Mouse (Mus musculus) limb, embryonic 14.5 days (tissue): Measurements from ENCODE around the gene Gli1. TPM values are rescaled to one million over a fixed set of nuclear protein-coding genes. Genes with fewer than 3 reads are reported as not detected.

Experiments used
- ATAC-seq: fragments of 200-750 bp; cut with Nextera tagmentation; 2 replicates; pipeline ENCODE4 v1.8.0; 2017; ENCODE audit warnings: low read depth, moderate number of reproducible peaks, moderate TSS enrichment; ENCODE audit not compliant: low FRiP score
- DNase-seq: peaks from one replicate; pipeline ENCODE4 v3.0.0-alpha.2; 2015; ENCODE audit warnings: low spot score
- H3K27ac ChIP-seq: fragments of 300-500 bp; sonication (generic); replicated peaks from 2 replicates; pipeline ENCODE4 v1.5.1; 2014; ENCODE audit warnings: low read depth, mild to moderate bottlenecking, low read length, moderate library complexity, mixed read lengths
- H3K27me3 ChIP-seq: fragments of 300-500 bp; sonication (generic); 2 replicates; pipeline ENCODE4 v1.6.1; 2014; ENCODE audit warnings: low read length, mixed read lengths; ENCODE audit not compliant: control insufficient read depth, insufficient read depth
- H3K36me3 ChIP-seq: fragments of 300-500 bp; sonication (generic); 2 replicates; pipeline ENCODE4 v1.6.1; 2014; ENCODE audit warnings: mild to moderate bottlenecking, low read length, moderate library complexity, mixed read lengths; ENCODE audit not compliant: control insufficient read depth, insufficient read depth
- H3K4me1 ChIP-seq: fragments of 300-500 bp; sonication (generic); 2 replicates; pipeline ENCODE4 v1.6.1; 2014; ENCODE audit warnings: antibody characterized with exemption, low read length, mixed read lengths; ENCODE audit not compliant: control insufficient read depth, insufficient read depth
- H3K4me2 ChIP-seq: fragments of 300-500 bp; sonication (generic); replicated peaks from 2 replicates; pipeline ENCODE4 v1.6.1; 2014; ENCODE audit warnings: low read depth, mild to moderate bottlenecking, low read length, moderate library complexity; ENCODE audit not compliant: severe bottlenecking
- H3K4me3 ChIP-seq: fragments of 300-500 bp; sonication (generic); replicated peaks from 2 replicates; pipeline ENCODE4 v1.5.1; 2014; ENCODE audit warnings: low read length
- H3K9ac ChIP-seq: fragments of 300-500 bp; sonication (generic); 2 replicates; pipeline ENCODE4 v1.6.1; 2014; ENCODE audit warnings: mild to moderate bottlenecking, low read depth, low read length, moderate library complexity; ENCODE audit not compliant: severe bottlenecking
- H3K9me3 ChIP-seq: fragments of 300-500 bp; sonication (generic); 2 replicates; pipeline ENCODE4 v1.6.1; 2016; ENCODE audit warnings: low read length; ENCODE audit not compliant: control insufficient read depth
- POLR2A ChIP-seq: fragments of 200-500 bp; IDR thresholded peaks from 2 replicates; pipeline ENCODE4 v1.8.0; 2012; ENCODE audit warnings: inconsistent platforms, mild to moderate bottlenecking, moderate library complexity, borderline replicate concordance; ENCODE audit not compliant: insufficient read depth, insufficient read length; ENCODE audit errors: extremely low read depth
- WGBS: fragments of 180-500 bp; shearing (Covaris S2); extraction: QIAGEN DNeasy Blood & Tissue Kit; methylation state at CpG from one replicate; pipeline ENCODE4 v1.1.7; 2014; 5-methylcytosine and 5-hydroxymethylcytosine counted together
- polyA plus RNA-seq, 2 experiments: library from polyadenylated mRNA; depleted of rRNA in 1 of 2; stranded (reverse) in 1 of 2; unstranded in 1 of 2; fragments of >200 nt; fragmentation: Nextera tagmentation in 1 of 2; extraction: Ambion mirVana in 1 of 2; gene quantifications; 2 replicates each; pipeline versions ENCODE4 v1.2.1 to v1.2.3; 2012 to 2014

The Gli1 gene
- polyA plus RNA-seq, 2 experiments = 16.4 to 118 TPM

GRCm38 (mm10) chr10:127286194-127286593, 55.6 kb downstream of the Gli1 start:
- Histone ChIP-seq H3K9me3 (no peaks in the 10 kb centered on the region), H3K4me1 (peaks cover 21% of the 10 kb centered on the region), H3K9ac (0 out of 2 replicates have a peak overlapping the region, but pooled peaks have one; percentile 28), H3K4me3 (no peak overlapping the region), H3K27ac (no peak overlapping the region), H3K4me2 (0 out of 2 replicates have a peak overlapping the region, but pooled peaks have one; percentile 6), H3K27me3 (no peaks in the 10 kb centered on the region), H3K36me3 (peaks cover 62% of the 10 kb centered on the region)
- ATAC-seq = no peak
- DNase-seq = no peak
- WGBS = 76% methylated on average over 7 of the region's 7 CpGs
- TF ChIP-seq POLR2A = no peak

GRCm38 (mm10) chr10:127285644-127286043, 56.1 kb downstream of the Gli1 start:
- Histone ChIP-seq H3K36me3 (peaks cover 67% of the 10 kb centered on the region), H3K9ac (0 out of 2 replicates have a peak overlapping the region, but pooled peaks have one; percentile 28), H3K4me3 (no peak overlapping the region), H3K27me3 (no peaks in the 10 kb centered on the region), H3K4me1 (peaks cover 21% of the 10 kb centered on the region), H3K9me3 (no peaks in the 10 kb centered on the region), H3K27ac (no peak overlapping the region), H3K4me2 (no peak overlapping the region)
- no peak for TF ChIP-seq POLR2A
- ATAC-seq = no peak
- no peak for DNase-seq
- WGBS = 85% methylated on average over 11 of the region's 13 CpGs

GRCm38 (mm10) chr10:127284724-127285500, 56.9 kb downstream of the Gli1 start:
- no peak for TF ChIP-seq POLR2A
- H3K27ac ChIP-seq = no peak overlapping the region
- no peak overlapping the region for H3K4me2 ChIP-seq
- no peaks in the 10 kb centered on the region for H3K27me3 ChIP-seq
- no peak overlapping the region for H3K4me3 ChIP-seq
- peak overlapping the region; percentile 28 for H3K9ac ChIP-seq
- ATAC-seq = no peak
- peaks cover 75% of the 10 kb centered on the region for H3K36me3 ChIP-seq
- DNase-seq = no peak
- no peaks in the 10 kb centered on the region for H3K9me3 ChIP-seq
- H3K4me1 ChIP-seq = peaks cover 19% of the 10 kb centered on the region
- 76% methylated on average over 11 of the region's 11 CpGs for WGBS

- H3K9me3 ChIP-seq = no peaks in the 10 kb centered on the region
- H3K27ac ChIP-seq = no peak overlapping the region
- WGBS = 90% methylated on average over 7 of the region's 7 CpGs
- H3K4me2 ChIP-seq = no peak overlapping the region
- peaks cover 81% of the 10 kb centered on the region for H3K36me3 ChIP-seq
- H3K27me3 ChIP-seq = no peaks in the 10 kb centered on the region
- no peak overlapping the region for H3K9ac ChIP-seq
- ATAC-seq (no peak), DNase-seq (no peak)
- no peak for TF ChIP-seq POLR2A
- no peak overlapping the region for H3K4me3 ChIP-seq
- H3K4me1 ChIP-seq = peaks cover 13% of the 10 kb centered on the region
Measured at GRCm38 (mm10) chr10:127284105-127284622, 57.6 kb downstream of the Gli1 start.

- 86% methylated on average over 13 of the region's 13 CpGs for WGBS
- H3K36me3 ChIP-seq = peaks cover 95% of the 10 kb centered on the region
- no peak overlapping the region for H3K4me2 ChIP-seq
- no peak overlapping the region for H3K9ac ChIP-seq
- no peak for TF ChIP-seq POLR2A
- ATAC-seq = no peak
- H3K27ac ChIP-seq = no peak overlapping the region
- DNase-seq = no peak
- H3K4me1 ChIP-seq = peaks cover 10% of the 10 kb centered on the region
- H3K9me3 ChIP-seq = no peaks in the 10 kb centered on the region
- H3K27me3 ChIP-seq = no peaks in the 10 kb centered on the region
- H3K4me3 ChIP-seq = no peak overlapping the region
Measured at GRCm38 (mm10) chr10:127282620-127283215, 59.1 kb downstream of the Gli1 start.
